8 mouse cellular contexts compared by ENCODE assay signal in genomic region chr12:112720216-112720615, GRCm38 (mm10). TPM values are rescaled to one million over a fixed set of nuclear protein-coding genes. Genes with fewer than 3 reads are reported as not detected.
DNase-seq lines count a peak whose midpoint lies in the region; ATAC-seq and TF ChIP-seq lines count a peak whose summit lies in the region.

Cep170b (plus strand) TSS chr12:112720455.

- no peaks in the 10 kb centered on the region for H3K9me3 ChIP-seq in embryonic facial prominence, embryonic 13.5 days
- no peaks in the 10 kb centered on the region for H3K9me3 ChIP-seq in hindbrain, embryonic 15.5 days
- no peaks in the 10 kb centered on the region for H3K9me3 ChIP-seq in limb, embryonic 11.5 days (ENCODE audit: control insufficient read depth, low read length)
- H3K9me3 ChIP-seq in stomach, embryonic 16.5 days (replicated peaks; ENCODE audit: control insufficient read depth, low read length): no peaks in the 10 kb centered on the region

- H3K27me3 ChIP-seq in liver, adult 2 months (ENCODE audit: control insufficient read depth, insufficient read depth, low read length): no peaks in the 10 kb centered on the region
- H3K27me3 ChIP-seq in embryonic facial prominence, embryonic 13.5 days: peaks cover 19% of the 10 kb centered on the region
- peaks cover 2% of the 10 kb centered on the region; the same call in 1 of the 2 replicates for H3K27me3 ChIP-seq in hindbrain, embryonic 15.5 days
- peaks cover 6% of the 10 kb centered on the region; the same call in 1 of the 2 replicates for H3K27me3 ChIP-seq in limb, embryonic 11.5 days (ENCODE audit: control insufficient read depth, insufficient read depth, low read length)
- no peaks in the 10 kb centered on the region for H3K27me3 ChIP-seq in stomach, embryonic 16.5 days (ENCODE audit: control insufficient read depth, insufficient read depth, low read length)

- peak within 1 kb of the TSS; percentile 91 for H3K27ac ChIP-seq in liver, adult 2 months (replicated peaks; ENCODE audit: insufficient read depth, low read depth, low read length)
- peak within 1 kb of the TSS; percentile 87 for H3K27ac ChIP-seq in embryonic facial prominence, embryonic 13.5 days
- H3K27ac ChIP-seq in hindbrain, embryonic 15.5 days (replicated peaks): no peak within 1 kb of the TSS
- H3K27ac ChIP-seq in limb, embryonic 11.5 days (replicated peaks; ENCODE audit: low read depth, low read length): no peak within 1 kb of the TSS
- H3K27ac ChIP-seq in stomach, embryonic 16.5 days (ENCODE audit: low read length): peak within 1 kb of the TSS; percentile 93

- WGBS in liver, adult 2 months: 28% methylated on average over 6 of the region's 6 CpGs
- WGBS in embryonic facial prominence, embryonic 13.5 days: 71% methylated on average over 6 of the region's 6 CpGs
- WGBS in hindbrain, embryonic 15.5 days: 77% methylated on average over 6 of the region's 6 CpGs
- 68% methylated on average over 6 of the region's 6 CpGs for WGBS in limb, embryonic 11.5 days
- WGBS in stomach, embryonic 16.5 days: 50% methylated on average over 6 of the region's 6 CpGs

- H3K79me2 ChIP-seq in liver, adult 2 months (ENCODE audit: control insufficient read depth, insufficient read depth, low read length): peaks cover 20% of the 10 kb centered on the region; the same call in 1 of the 2 replicates

- H3K36me3 ChIP-seq in liver, adult 2 months (ENCODE audit: control insufficient read depth, insufficient read depth, low read length): no peaks in the 10 kb centered on the region; the same call in 1 of the 2 replicates
- peaks cover 6% of the 10 kb centered on the region; the same call in 1 of the 2 replicates for H3K36me3 ChIP-seq in embryonic facial prominence, embryonic 13.5 days
- H3K36me3 ChIP-seq in hindbrain, embryonic 15.5 days: no peaks in the 10 kb centered on the region
- no peaks in the 10 kb centered on the region for H3K36me3 ChIP-seq in limb, embryonic 11.5 days (ENCODE audit: control insufficient read depth, insufficient read depth, low read length)
- no peaks in the 10 kb centered on the region for H3K36me3 ChIP-seq in stomach, embryonic 16.5 days (ENCODE audit: control insufficient read depth, insufficient read depth, low read length)

- H3K4me2 ChIP-seq in embryonic facial prominence, embryonic 13.5 days: peak within 1 kb of the TSS; percentile 89
- H3K4me2 ChIP-seq in hindbrain, embryonic 15.5 days: peak within 1 kb of the TSS; percentile 91
- H3K4me2 ChIP-seq in limb, embryonic 11.5 days (ENCODE audit: low read depth, severe bottlenecking): peak within 1 kb of the TSS; percentile 92
- H3K4me2 ChIP-seq in stomach, embryonic 16.5 days (ENCODE audit: low read depth, low read length): peak within 1 kb of the TSS; percentile 85

- peak within 1 kb of the TSS; percentile 81 for H3K4me3 ChIP-seq in liver, adult 2 months (ENCODE audit: insufficient read depth, low read depth, low read length)
- peak within 1 kb of the TSS; percentile 92 for H3K4me3 ChIP-seq in embryonic facial prominence, embryonic 13.5 days
- peak within 1 kb of the TSS; percentile 92 for H3K4me3 ChIP-seq in hindbrain, embryonic 15.5 days
- peak within 1 kb of the TSS; percentile 64 for H3K4me3 ChIP-seq in limb, embryonic 11.5 days (ENCODE audit: low read depth, low read length)
- H3K4me3 ChIP-seq in stomach, embryonic 16.5 days (replicated peaks; ENCODE audit: low read length): peak within 1 kb of the TSS; percentile 73

- TF ChIP-seq CTCF in liver, adult 2 months (IDR thresholded peaks at IDR 0.05; ENCODE audit: low read depth, low read length): no peak

- TF ChIP-seq POLR2A in liver, adult 2 months (IDR thresholded peaks at IDR 0.05; ENCODE audit: extremely low read depth, insufficient read depth, low read length): no peak

- H3K9ac ChIP-seq in liver, adult 2 months (ENCODE audit: low read depth, low read length): peak within 1 kb of the TSS; percentile 82
- H3K9ac ChIP-seq in embryonic facial prominence, embryonic 13.5 days: peak within 1 kb of the TSS; percentile 89
- peak within 1 kb of the TSS; percentile 22; the same call in 1 of the 2 replicates for H3K9ac ChIP-seq in hindbrain, embryonic 15.5 days
- peak within 1 kb of the TSS; percentile 73; the same call in 1 of the 2 replicates for H3K9ac ChIP-seq in limb, embryonic 11.5 days (ENCODE audit: low read length)
- H3K9ac ChIP-seq in stomach, embryonic 16.5 days (ENCODE audit: low read length): peak within 1 kb of the TSS; percentile 90

- peaks cover 10% of the 10 kb centered on the region for H3K4me1 ChIP-seq in liver, adult 2 months (ENCODE audit: control insufficient read depth, insufficient read depth, low read length)
- H3K4me1 ChIP-seq in embryonic facial prominence, embryonic 13.5 days: peaks cover 37% of the 10 kb centered on the region
- peaks cover 38% of the 10 kb centered on the region for H3K4me1 ChIP-seq in hindbrain, embryonic 15.5 days (replicated peaks)
- H3K4me1 ChIP-seq in limb, embryonic 11.5 days (ENCODE audit: control insufficient read depth, insufficient read depth, low read length): peaks cover 7% of the 10 kb centered on the region; the same call in 1 of the 2 replicates
- peaks cover 18% of the 10 kb centered on the region for H3K4me1 ChIP-seq in stomach, embryonic 16.5 days (ENCODE audit: control insufficient read depth, insufficient read depth, low read length)

- no peak for DNase-seq in liver, adult 2 months (ENCODE audit: extremely low read depth, low read depth, low spot score)
- no peak for DNase-seq in liver
- no peak for DNase-seq in limb, embryonic 11.5 days (ENCODE audit: low spot score)
- no peak for DNase-seq in cerebellum, postnatal 10 days

- ATAC-seq in embryonic facial prominence, embryonic 13.5 days (ENCODE audit: insufficient number of reproducible peaks, insufficient read depth, low FRiP score, low TSS enrichment, low read depth): no peak
- ATAC-seq in hindbrain, embryonic 15.5 days (ENCODE audit: low FRiP score, low read depth): no peak
- ATAC-seq in limb, embryonic 11.5 days (ENCODE audit: insufficient number of reproducible peaks, low FRiP score, low TSS enrichment, low read depth): no peak
- no peak for ATAC-seq in stomach, embryonic 16.5 days (ENCODE audit: insufficient read depth, low FRiP score)
- ATAC-seq in megakaryocyte-erythroid progenitor cell, adult 5-6 weeks (replicated peaks; ENCODE audit: low FRiP score, low TSS enrichment, poor library complexity, severe bottlenecking): no peak

RNA-seq across cellular contexts. Expression of gene Cep170b, which starts in this region (rescaled TPM):
- 7.9 and 9.5 TPM in 2 replicates for total RNA-seq in liver, adult 2 months (2014; rRNA removed)
- polyA plus RNA-seq in liver, adult 2 months (2012; rRNA removed): 26.2 and 29.7 TPM in 2 replicates
- 13.8 and 16.7 TPM in 2 replicates for polyA plus RNA-seq in embryonic facial prominence, embryonic 13.5 days (2015; fragmentation: Nextera tagmentation; extraction: Ambion mirVana)
- polyA plus RNA-seq in hindbrain, embryonic 15.5 days (2015; fragmentation: Nextera tagmentation; extraction: Ambion mirVana): 45.7 and 48.8 TPM in 2 replicates
- 9.5 and 9.6 TPM in 2 replicates for polyA plus RNA-seq in limb, embryonic 11.5 days (2014; fragmentation: Nextera tagmentation; extraction: Ambion mirVana)
- polyA plus RNA-seq in stomach, embryonic 16.5 days (2015; fragmentation: Nextera tagmentation; extraction: Ambion mirVana): 19.8 and 21.9 TPM in 2 replicates
- 0.07 and 2.0 TPM in 2 replicates for total RNA-seq in megakaryocyte-erythroid progenitor cell, adult 5-6 weeks (2014; fragmentation: Nextera tagmentation)
- 0.11 and 20.5 TPM in 2 replicates for total RNA-seq in megakaryocyte-erythroid progenitor cell, adult 5-6 weeks (2017)

Comparison
In these comparisons a context has a peak if more than half of its experiments do, and no peak if none do; other contexts are left out.
1. H3K27ac ChIP-seq: peak in liver, adult 2 months (single experiment), embryonic facial prominence, embryonic 13.5 days (single experiment) and stomach, embryonic 16.5 days (single experiment); none in hindbrain, embryonic 15.5 days (single experiment) and limb, embryonic 11.5 days (single experiment).
2. H3K9ac ChIP-seq: peak in every context shown above with its lines; median percentile 90 in stomach, embryonic 16.5 days; 89 in embryonic facial prominence, embryonic 13.5 days; 82 in liver, adult 2 months; 73 in limb, embryonic 11.5 days; 22 in hindbrain, embryonic 15.5 days.
3. Peak in every context shown above with its lines, with median percentiles within 50 percentile points of each other: H3K4me3 ChIP-seq and H3K4me2 ChIP-seq.